Mouse (Mus musculus) c-Kit-positive CD71-negative TER-119-negative erythroid progenitor cells, embryonic 14.5 days (primary cell): Measurements from ENCODE around the gene Ccdc169.

Experiments
- DNase-seq: peaks from one replicate; pipeline ENCODE4 v3.0.0-alpha.2; 2013; ENCODE audit warnings: low read depth

Gene Ccdc169

DNA sequence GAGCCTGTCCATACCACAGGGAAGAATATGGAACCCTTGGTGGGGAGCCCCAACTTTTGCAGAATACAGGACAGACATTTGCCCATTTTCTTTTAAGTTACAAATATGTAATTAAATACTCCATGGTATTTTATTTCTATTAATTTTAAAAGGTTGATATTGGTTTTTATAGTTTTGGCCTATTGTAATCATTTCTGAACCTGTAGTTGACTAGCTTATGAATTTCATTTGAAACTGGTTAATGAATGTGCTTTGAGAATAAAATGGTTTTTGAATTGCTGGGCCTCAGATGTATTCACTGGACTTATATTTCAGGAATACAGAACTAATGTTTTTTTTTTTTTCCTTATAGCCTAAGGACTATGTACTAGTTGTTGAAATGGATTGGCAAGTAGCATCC, at the start of gene Ccdc169:
Gene Ccdc169, plus strand, starts transcription at position 301 of the 400 bp plus-strand sequence.
- DNase-seq: no peak

DNA sequence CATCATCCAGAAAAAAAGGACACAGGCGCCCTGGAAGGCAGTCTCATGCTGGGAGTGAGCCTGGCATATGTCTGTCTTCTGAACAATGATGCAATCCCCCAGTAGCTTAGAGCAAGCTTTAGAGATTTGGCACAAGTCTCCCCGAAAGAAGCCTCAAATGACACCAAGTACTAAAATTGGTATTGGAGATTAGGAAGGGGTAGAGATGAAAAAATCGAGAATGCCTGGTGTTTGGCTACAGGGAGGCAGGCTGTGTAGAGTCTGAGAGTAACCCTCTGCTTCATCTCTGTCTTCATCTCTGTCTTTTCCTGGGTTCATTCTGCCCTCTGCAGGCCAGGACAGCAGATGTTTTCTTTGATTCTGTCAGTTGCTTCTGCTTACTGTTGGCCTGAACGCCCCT, 49.8 kb upstream of the Ccdc169 start:
- DNase-seq: no peak

DNA sequence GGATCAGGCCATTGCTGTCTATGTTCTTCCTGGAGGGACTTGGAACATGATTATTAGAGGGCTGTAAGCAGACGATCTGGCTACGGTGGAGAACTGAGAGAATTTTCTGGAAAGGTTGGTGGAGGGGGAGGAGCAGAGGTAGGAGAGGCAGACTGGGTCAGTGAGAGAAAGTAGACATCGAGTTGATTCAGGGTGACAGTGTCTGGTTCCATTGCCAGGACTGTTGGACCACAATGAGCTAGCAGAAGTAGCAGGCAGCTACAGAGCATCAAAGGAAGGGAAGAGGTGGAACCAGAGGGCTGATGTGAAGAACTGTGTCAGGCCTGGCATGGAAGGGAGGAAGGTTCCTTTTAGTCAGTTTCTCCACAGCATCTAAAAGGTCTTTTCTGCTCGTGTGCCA, 48.8 kb upstream of the Ccdc169 start:
- no peak for DNase-seq

DNA sequence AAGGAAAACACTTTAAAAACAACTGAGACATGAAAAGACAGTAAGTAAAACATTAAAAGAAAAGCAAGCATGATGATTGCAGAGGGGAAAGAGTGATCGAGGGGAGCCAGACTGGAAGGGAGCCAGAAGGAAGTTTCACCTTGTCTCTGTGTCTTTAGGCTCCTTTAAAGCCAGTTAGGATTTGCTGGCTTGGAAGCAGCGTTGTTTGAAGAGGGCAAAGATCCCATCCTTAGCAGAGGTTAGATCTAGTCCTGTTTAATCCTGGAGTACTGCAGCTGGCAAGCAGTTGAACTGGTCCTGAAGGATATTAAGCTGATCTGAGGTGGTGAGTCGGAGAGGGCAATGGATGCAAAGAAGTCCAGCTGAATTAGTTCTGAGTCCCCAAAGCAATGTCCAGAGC, 48.3 kb upstream of the Ccdc169 start:
- DNase-seq: no peak

DNA sequence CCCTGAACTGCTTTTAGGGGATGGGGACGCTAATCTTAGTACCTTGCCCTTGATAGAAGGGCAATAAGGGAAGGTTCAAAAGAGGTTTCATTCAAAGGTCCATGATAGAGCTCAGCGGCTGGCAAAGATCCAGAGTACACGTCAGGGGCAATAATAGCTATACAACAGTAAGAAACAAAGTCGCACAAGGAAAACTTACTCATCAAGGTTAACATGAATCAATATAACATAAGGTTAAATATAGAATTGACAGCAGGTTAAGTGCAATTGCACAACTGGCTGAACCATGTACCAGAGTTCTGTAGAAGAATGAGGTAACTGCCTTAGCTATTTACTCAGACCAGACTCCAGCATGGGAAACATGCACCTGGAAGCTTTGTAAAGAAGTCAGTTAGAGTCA, 47.8 kb upstream of the Ccdc169 start:
- no peak for DNase-seq

DNA sequence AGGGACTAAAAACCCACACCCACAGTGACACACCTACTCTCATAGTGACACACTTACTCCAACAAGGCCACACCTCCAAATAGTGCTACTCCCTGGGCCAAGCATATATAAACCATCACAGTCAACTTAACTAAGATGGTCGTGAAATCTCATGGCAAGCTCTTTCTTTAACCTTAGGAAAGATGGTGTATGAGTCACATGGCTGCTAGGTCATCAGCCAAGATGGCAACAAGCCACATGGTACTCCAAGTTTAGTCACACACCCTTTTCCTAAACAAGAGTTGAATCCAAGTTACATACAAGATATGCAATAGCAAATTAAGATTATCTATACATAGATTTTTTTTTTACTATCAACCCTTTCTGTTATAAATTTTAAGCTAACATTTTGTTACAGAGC, 44.0 kb upstream of the Ccdc169 start:
- DNase-seq: no peak

DNA sequence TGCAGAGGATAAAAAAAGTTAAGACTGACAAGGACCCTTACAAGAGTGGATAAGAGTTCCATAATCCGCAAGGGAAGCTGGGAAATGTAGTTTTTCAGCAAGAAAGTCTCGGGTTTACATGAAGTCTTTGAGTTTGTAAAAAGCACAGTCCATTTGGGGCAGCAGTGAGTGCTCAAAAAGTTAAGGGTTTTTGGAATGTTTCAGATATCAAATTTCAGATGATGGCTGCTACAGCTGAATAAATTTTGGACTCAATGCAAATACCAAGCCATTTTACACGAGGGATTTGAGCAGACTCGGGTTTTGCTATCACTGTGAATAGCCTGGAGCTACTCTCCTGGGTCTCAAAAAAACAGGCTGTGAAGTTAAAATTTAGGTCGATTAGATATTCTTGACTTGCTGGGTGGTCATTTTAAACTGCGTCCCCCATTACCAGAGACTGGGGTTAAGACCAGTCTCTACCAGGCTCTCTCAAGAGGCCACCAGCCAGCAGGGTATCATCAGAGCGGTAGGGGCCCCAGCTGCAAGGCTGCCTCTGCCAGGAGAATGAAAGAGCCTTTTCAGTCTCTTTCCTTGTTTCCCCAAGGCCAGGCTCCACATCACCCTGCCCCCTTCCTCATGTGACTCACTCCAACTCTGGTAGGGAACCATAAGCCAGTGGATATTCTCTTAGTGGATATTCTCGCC, 41.0 kb upstream of the Ccdc169 start:
- no peak for DNase-seq

DNA sequence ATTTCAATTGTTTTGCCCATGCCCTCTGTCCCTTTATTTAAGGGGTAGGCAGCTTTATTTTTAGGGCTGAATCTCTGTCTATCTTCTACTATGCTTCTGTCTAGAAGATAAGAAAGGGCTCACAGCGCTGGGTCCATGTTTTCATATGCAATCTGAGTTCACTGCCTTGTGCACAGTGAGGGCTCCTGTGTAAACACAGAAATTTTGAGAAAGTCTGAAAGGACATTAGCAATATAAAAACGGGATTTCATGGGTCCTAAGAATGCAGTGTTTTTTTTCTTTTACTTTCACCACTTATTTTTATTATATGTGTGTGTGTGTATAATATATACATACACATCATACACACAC, 40.5 kb upstream of the Ccdc169 start:
- no peak for DNase-seq

DNA sequence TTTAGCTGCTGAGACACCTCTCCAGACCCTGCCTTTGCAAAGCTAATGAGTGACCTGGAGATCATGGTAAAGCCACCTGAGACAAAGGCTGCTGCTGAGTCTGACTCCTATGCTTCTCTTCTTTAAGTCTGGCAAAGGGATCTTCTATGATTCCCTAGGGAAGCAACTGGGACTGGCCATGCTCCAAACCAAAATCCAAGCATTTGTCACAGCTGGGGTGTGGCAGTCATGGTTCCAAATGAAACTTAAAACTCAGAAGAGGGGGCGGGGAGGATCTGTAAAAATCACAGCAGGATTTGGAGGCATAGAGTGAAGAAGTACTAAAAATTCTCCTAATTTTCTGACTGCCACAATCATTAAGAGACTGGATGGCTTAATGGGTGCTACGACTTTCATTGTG, 40.0 kb upstream of the Ccdc169 start:
- no peak for DNase-seq

DNA sequence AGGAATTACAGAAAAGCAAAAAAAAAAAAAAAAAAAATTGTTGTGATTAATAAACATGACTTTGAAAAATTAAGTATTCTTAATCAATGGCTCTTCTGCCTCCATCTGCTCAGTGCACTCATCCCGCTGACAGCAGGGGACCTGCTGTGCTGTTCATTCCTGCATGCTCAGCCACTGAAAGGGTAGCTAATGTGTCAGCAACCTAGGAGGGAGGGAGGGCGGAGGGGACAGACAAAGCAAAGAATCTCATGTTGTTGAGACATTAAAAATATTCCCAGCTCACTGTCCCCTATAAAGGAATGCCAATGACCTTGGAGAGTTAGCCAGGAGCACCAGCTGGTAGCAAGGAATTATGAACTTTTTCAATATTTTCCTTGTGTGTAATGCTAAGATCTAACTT, 39.1 kb upstream of the Ccdc169 start:
- DNase-seq: no peak

DNA sequence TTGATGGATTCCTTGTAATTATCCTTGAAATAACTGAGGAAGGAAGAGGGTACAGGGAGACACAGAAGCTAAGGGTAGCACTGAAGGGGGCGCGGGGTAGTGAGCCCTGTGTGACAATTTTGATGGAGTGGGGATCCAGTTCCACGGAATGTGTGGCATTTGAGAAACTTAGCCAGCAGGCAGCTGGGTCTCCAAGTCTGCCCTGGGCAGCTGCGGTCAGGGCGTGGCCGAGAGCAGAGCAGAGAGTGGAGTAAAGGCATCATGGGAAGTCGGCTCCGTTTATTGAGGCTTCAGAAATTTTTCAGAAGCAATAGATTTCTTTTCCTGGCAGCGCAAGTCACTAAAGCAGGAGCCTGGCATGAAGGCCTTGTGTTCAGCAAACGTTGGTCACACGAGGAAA, 38.1 kb upstream of the Ccdc169 start:
- no peak for DNase-seq

DNA sequence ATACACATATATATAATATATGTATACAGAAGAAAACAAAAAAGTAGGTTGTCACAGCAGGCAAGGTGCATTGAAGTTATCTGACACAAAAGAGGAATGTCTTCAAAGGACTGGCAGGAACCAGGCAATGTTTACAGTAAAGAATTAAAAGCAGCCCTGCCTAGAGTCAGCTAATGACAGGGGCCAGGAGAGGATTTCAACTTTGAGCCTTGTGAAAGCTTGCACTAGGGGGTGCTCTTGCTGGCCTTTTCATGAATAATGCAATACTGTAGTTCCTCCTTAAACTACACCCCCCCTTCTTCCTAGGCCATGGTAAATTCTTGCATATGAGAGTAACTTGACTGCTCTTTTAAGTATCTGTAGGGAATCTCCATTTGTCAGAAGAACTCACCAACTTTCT, 36.0 kb upstream of the Ccdc169 start:
- no peak for DNase-seq

DNA sequence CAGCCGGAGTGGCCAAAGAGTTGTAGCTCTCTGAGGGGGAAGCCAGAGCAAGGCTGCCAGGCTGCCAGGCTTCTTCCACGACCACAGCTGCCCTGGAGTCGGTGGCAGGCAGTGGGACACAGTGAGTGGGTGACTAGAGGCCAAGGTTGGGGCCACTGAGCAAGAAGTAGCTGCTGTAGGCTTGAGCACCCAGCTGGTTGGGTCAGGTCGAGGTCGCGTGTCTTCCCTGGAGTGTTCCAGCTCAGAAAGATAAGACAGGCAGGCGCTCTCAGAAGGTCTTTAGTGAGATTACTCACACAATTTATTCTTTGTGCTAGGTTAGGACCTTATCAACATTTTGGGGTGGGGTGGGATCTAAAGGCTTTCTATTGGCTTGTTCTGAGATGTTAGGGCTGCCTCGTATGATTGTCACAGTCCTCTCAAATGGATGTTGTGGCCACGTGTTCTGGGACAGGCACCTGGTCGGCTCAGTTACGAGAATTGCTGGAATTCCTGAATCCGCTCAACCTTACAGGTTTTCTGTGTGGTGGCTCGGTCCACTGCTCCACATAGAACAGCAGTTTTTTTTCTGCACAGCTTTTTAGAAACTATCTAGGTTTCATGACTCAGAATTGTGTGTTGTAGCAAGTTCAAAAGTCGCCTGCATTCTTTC, 31.6 kb upstream of the Ccdc169 start:
- no peak for DNase-seq

DNA sequence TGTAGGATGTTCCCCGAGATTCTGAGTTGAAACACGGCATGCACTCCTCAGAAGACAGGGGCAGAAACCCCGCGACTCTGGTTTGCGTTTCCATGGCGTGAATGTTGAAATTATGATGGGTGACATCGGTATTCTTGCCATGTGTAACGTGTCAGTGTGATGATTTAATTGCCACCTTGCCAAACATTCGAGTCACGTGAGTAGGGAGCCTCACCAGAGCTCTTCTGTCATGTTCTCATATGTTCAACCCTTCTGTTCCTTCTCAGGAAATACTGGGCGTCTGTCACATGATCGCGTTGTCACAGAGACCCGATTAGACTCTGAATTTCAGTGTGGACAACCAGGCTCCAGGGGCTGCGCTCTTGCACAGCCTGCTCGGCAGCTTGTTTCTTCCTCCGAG, 31.1 kb upstream of the Ccdc169 start:
- no peak for DNase-seq

DNA sequence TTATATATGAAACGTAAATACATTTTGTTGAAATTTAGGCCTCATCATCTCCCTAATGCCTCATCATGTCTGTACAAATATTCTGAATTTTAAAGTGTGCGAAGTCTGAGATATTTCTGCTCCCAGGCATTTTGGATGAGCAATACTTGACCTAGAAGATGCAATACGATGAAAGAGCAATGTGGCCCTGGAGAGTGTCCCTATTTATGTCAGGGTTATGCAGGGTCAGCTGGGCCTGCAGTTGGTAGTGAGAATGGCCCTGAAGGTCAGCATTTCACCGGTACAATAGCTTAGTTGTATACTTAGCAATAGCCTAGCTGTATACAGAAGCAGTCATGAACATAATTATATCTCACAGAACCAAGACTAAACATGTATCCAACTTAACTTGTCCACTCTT, 28.0 kb upstream of the Ccdc169 start:
- DNase-seq: no peak

DNA sequence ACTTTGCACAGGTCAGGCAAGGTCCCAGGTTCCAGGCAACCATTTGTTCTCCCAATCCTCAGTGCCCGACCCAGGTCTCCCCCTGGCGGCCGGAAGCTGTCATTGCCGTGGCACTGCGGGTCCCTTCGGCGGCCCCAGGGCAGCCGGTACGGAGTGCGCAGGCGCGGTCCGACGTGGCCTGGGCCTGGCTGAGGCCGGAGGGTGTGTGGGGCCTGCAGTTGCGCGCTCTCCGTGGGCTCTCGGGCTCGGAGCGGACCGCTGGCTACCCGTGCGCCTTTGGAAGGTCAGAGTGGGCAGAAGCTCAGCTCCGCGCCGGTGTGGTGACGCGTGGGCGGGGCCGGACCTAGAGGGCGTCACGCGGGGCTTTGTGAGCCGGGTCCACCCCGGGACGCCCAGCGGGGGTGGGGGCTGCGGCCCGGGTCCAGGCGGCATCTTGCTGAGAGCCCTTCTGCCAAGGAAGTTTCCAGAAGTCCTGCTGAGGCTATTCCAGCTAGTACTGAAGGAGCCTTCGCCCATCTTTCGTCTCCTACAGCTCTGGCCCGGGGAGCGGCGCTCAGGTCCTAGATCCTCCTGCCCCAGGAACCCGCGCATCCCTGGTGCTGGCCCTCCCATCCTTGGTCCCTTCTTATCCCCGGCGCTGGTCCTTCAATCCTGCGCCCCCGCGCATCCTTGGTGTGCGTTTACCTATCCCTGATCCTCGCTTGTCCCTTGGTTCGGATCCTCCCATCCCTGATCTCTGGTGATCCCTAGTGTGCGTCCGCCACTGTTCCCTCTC, 25.0 kb upstream of the Ccdc169 start, which contains the start of gene Spg20:
Gene Spg20, plus strand, starts transcription at position 174 of the 775 bp plus-strand sequence.
- DNase-seq: peak; percentile 73

DNA sequence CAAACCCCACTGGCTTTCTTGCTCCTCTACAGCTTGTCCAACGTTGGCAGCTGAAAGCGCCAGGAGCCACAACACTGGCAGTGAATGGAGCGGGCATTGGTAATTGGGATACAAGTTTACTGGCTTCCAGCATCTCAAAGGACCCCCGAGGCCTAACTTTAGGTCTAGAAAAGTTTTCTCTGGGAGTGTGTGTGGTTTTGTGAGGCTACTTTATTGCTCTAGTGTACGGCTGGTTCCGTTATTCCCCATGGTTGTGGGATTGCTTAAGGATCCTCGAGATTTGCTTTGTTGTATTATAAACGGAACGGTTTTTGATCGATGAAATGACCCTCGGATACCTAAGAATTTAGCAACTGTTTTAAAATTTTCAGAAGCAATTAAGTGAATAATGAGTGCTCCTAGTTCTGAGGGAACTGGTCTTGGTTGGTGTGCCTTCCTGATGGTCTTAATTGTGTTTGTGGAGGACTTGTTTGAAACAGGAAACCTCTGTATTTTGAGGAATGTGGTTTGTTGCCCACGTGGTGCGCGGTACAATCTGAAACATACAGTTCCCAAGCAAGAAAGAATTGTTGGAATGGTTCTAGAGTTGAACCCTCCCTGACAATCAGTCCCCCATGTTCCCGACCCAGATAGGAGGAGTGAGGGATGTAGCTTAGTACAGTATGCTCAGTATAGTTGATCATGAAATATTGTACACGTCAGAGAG, 24.3 kb upstream of the Ccdc169 start:
- no peak for DNase-seq

DNA sequence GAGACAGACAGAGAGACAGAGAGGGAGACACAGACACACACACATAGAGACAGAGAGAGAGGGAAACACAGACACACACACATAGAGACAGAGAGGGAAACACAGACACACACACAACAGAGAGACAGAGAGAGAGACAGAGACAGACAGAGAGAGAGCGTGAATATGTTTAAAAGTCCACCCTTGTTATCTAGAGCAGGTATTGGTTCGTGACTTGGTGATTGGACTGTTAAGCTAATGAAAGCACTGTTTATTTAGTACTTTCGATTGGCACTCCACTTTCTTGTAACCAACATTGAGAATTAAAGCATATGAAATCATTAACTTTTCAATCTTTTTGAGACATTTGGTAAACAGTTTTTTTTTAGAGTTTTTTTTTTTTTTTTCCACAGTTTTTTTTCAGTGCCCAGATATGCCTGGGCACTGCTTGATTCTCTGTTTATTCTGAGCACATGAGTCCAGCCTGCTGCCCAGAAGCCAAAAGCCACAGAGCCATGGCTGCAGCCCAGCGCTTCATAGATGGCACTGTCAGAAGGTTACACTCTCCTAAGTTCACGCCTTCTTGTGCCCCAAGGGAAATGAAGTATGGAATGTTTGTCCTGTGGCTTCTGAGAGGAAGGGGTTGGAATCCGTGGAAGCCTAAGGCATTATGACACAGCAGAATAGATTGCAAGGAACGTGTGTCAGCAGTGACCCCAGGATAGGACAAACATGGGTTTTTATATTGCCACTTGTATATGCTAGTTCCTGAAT, 22.6 kb upstream of the Ccdc169 start:
- no peak for DNase-seq

DNA sequence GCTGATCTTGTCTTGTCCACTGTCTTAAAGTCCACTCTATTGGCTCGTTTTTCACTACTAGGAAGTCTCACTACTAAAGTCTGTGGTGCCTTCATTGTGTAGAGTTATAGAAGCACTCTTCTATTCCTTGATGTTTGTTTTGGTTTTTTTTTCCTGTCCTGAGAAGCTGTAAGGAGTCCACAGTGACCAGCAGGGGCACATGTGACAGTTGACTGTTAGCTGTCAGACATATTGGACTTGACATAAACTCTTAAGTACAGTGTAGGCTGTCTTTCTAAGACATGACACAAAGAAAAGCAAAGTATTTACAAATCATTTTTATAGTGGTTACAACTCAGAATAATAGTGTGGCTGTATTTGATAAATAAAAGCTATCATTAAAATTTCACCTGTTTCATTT, 22.1 kb upstream of the Ccdc169 start:
- DNase-seq: no peak

DNA sequence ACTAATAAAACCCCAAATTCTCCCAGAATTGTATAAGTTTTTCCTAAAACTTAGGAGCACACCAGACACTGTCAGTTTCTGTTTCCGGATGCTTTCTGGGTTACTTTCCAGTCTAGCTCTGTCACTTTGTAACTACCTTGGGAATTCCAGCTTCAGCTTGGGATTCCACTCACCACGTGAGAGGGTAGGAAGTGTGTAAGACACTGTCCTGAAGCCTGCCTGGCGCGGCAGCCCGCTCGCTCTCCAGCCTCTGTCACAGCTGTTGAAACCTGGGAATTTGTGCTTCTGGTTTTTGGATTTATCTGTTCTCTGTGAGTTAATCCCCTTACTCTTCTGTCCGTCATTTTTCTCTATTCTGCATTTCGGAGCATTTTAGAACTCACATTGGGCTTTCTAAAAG, 21.1 kb upstream of the Ccdc169 start:
- DNase-seq: no peak

DNA sequence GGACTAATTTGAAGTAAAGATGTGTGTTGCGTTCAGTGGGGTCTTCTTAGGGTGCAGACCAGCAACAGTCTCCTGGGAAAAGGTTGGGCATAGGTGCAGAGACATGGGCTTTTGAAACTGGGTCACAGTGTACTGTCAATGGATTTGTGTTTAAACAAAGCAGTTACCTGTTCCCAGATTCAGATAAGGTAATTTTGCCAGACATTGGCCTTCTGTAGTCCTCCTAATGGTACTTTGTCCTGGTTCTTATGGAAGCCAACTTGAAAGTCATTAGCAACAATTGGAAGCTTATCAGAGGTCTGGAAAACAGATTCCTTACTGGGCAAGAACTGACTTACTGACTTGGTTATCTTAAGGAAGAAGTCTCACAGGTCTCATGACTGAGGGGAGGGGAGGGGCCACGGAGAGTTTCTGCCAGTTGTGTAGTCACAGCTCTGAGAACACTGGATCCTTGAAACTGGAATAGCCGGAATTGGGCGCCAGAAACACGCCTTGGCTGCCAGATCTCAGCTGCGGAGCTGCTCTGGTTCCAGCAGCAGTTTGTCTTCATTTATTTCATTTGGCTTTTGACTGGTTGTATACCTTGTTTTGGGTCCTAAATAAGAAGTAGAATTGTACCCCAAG, 17.8 kb upstream of the Ccdc169 start:
- DNase-seq: no peak
